Mouse (Mus musculus) liver, embryonic 16.5 days (tissue): ENCODE data around the gene Foxp1. TPM values are rescaled to one million over a fixed set of nuclear protein-coding genes. Genes with fewer than 3 reads are reported as not detected.
A peak's percentile ranks its signal among the peaks of the same experiment; 100 is the strongest.

ENCODE experiments used
- ATAC-seq: fragments of 200-750 bp; cut with Nextera tagmentation; 2 replicates; pipeline ENCODE4 v1.8.0; 2017; ENCODE audit warnings: low read depth, mild to moderate bottlenecking, moderate number of reproducible peaks, moderate library complexity
- H3K27ac ChIP-seq: fragments of 300-500 bp; sonication (generic); 2 replicates; pipeline ENCODE4 v1.5.1; 2014; ENCODE audit warnings: mild to moderate bottlenecking, low read length
- H3K27me3 ChIP-seq: fragments of 300-500 bp; sonication (generic); 2 replicates; pipeline ENCODE4 v1.6.1; 2014; ENCODE audit warnings: low read depth, low read length, mixed read lengths; ENCODE audit not compliant: control insufficient read depth, insufficient read depth
- H3K36me3 ChIP-seq: fragments of 300-500 bp; sonication (generic); 2 replicates; pipeline ENCODE4 v1.6.1; 2014; ENCODE audit warnings: mild to moderate bottlenecking; ENCODE audit not compliant: control insufficient read depth, insufficient read depth
- H3K4me1 ChIP-seq: fragments of 300-500 bp; sonication (generic); 2 replicates; pipeline ENCODE4 v1.6.1; 2014; ENCODE audit warnings: low read depth, low read length, mixed read lengths; ENCODE audit not compliant: control insufficient read depth
- H3K4me2 ChIP-seq: fragments of 300-500 bp; sonication (generic); 2 replicates; pipeline ENCODE4 v1.6.1; 2014; ENCODE audit warnings: low read depth, low read length, mixed read lengths
- H3K4me3 ChIP-seq: fragments of 300-500 bp; sonication (generic); 2 replicates; pipeline ENCODE4 v1.5.1; 2014; ENCODE audit warnings: low read depth, mild to moderate bottlenecking, low read length
- H3K9ac ChIP-seq: fragments of 300-500 bp; sonication (generic); 2 replicates; pipeline ENCODE4 v1.6.1; 2014; ENCODE audit warnings: low read depth, low read length
- H3K9me3 ChIP-seq: fragments of 300-500 bp; sonication (generic); replicated peaks from 2 replicates; pipeline ENCODE4 v1.6.1; 2016; ENCODE audit warnings: low read length; ENCODE audit not compliant: control insufficient read depth
- WGBS: fragments of 180-500 bp; shearing (Covaris S2); extraction: QIAGEN DNeasy Blood & Tissue Kit; methylation state at CpG from one replicate; pipeline ENCODE4 v1.1.7; 2014; ENCODE audit not compliant: insufficient replicate concordance; 5-methylcytosine and 5-hydroxymethylcytosine counted together
- polyA plus RNA-seq: library from polyadenylated mRNA; unstranded; fragments of >200 nt; fragmentation: Nextera tagmentation; extraction: Ambion mirVana; gene quantifications from 2 replicates; pipeline ENCODE4 v1.2.1, GENCODE M21; 2015

The Foxp1 gene
- polyA plus RNA-seq, 1 experiment from 2014 or later = 13.6 TPM

- no peak overlapping the region for H3K4me2 ChIP-seq
- peaks cover 9% of the 10 kb centered on the region for H3K27me3 ChIP-seq
- ATAC-seq = no peak
These were observed 491.1 kb downstream of the Foxp1 start for GRCm38 (mm10) chr6:99031321-99031903.

GRCm38 (mm10) chr6:99030251-99030650 lies 492.3 kb downstream of the Foxp1 start:
- Histone ChIP-seq H3K27ac (no peak overlapping the region), H3K4me3 (no peak overlapping the region), H3K27me3 (peaks cover 9% of the 10 kb centered on the region), H3K9ac (no peak overlapping the region), H3K4me2 (no peak overlapping the region), H3K4me1 (peaks cover 15% of the 10 kb centered on the region), H3K9me3 (no peaks in the 10 kb centered on the region), H3K36me3 (no peaks in the 10 kb centered on the region)
- no peak for ATAC-seq
- WGBS = 50% methylated on average over 6 of the region's 6 CpGs

More at GRCm38 (mm10) chr6:99031321-99031903, 491.1 kb downstream of the Foxp1 start:
- Histone ChIP-seq H3K9ac (no peak overlapping the region), H3K4me1 (peaks cover 15% of the 10 kb centered on the region), H3K4me3 (no peak overlapping the region), H3K27ac (no peak overlapping the region), H3K36me3 (no peaks in the 10 kb centered on the region), H3K9me3 (no peaks in the 10 kb centered on the region)
- WGBS = 39% methylated on average over 9 of the region's 9 CpGs

GRCm38 (mm10) chr6:99029438-99029837 lies 493.1 kb downstream of the Foxp1 start:
- Histone ChIP-seq H3K9ac (no peak overlapping the region), H3K4me3 (no peak overlapping the region), H3K9me3 (no peaks in the 10 kb centered on the region), H3K27me3 (peaks cover 9% of the 10 kb centered on the region), H3K27ac (no peak overlapping the region), H3K4me2 (no peak overlapping the region), H3K36me3 (no peaks in the 10 kb centered on the region), H3K4me1 (peaks cover 15% of the 10 kb centered on the region)
- WGBS = 24% methylated on average over 5 of the region's 5 CpGs
- no peak for ATAC-seq

GRCm38 (mm10) chr6:99028989-99029305 lies 493.6 kb downstream of the Foxp1 start:
- no peaks in the 10 kb centered on the region for H3K9me3 ChIP-seq
- H3K4me2 ChIP-seq = peak overlapping the region; percentile 74
- WGBS = 5% methylated on average over 6 of the region's 6 CpGs
- peak overlapping the region; percentile 63 for H3K4me3 ChIP-seq
- H3K27me3 ChIP-seq = peaks cover 9% of the 10 kb centered on the region
- peaks cover 15% of the 10 kb centered on the region for H3K4me1 ChIP-seq
- H3K9ac ChIP-seq = no peak overlapping the region; the same call in 1 of the 2 replicates
- no peaks in the 10 kb centered on the region for H3K36me3 ChIP-seq
- no peak for ATAC-seq
- H3K27ac ChIP-seq = no peak overlapping the region; the same call in 1 of the 2 replicates

- Histone ChIP-seq H3K4me1 (peaks cover 15% of the 10 kb centered on the region), H3K27ac (peak overlapping the region; percentile 56), H3K9ac (peak overlapping the region; percentile 55), H3K9me3 (no peaks in the 10 kb centered on the region), H3K4me2 (peak overlapping the region; percentile 74), H3K36me3 (no peaks in the 10 kb centered on the region), H3K27me3 (peaks cover 9% of the 10 kb centered on the region), H3K4me3 (peak overlapping the region; percentile 63)
- WGBS = under 1% methylated on average over 62 of the region's 87 CpGs
- ATAC-seq = peak; percentile 84
These were observed 494.1 kb downstream of the Foxp1 start for GRCm38 (mm10) chr6:99028161-99028988.

- Histone ChIP-seq H3K4me2 (peak overlapping the region; percentile 74), H3K27me3 (peaks cover 9% of the 10 kb centered on the region), H3K4me3 (peak overlapping the region; percentile 63), H3K4me1 (peaks cover 13% of the 10 kb centered on the region), H3K27ac (peak overlapping the region; percentile 49), H3K9ac (peak overlapping the region; percentile 55), H3K36me3 (no peaks in the 10 kb centered on the region), H3K9me3 (no peaks in the 10 kb centered on the region)
- ATAC-seq = peak; percentile 25; the same call in 1 of the 2 replicates
- under 1% methylated on average over 22 of the region's 22 CpGs for whole genome bisulfite sequencing
These were observed 494.9 kb downstream of the Foxp1 start for GRCm38 (mm10) chr6:99027542-99028160.

GRCm38 (mm10) chr6:99026635-99027541 lies 495.6 kb downstream of the Foxp1 start:
- no peak; the same call in 1 of the 2 replicates for ATAC-seq
- 4% methylated on average over 19 of the region's 19 CpGs for WGBS
- peaks cover 13% of the 10 kb centered on the region for H3K4me1 ChIP-seq
- peak overlapping the region; percentile 27; the same call in 1 of the 2 replicates for H3K9ac ChIP-seq
- H3K9me3 ChIP-seq = no peaks in the 10 kb centered on the region
- H3K36me3 ChIP-seq = no peaks in the 10 kb centered on the region
- peaks cover 9% of the 10 kb centered on the region for H3K27me3 ChIP-seq
- peak overlapping the region; percentile 63 for H3K4me3 ChIP-seq
- peak overlapping the region; percentile 74 for H3K4me2 ChIP-seq
- peak overlapping the region; percentile 48 for H3K27ac ChIP-seq

- H3K9ac ChIP-seq = no peak overlapping the region
- H3K27ac ChIP-seq = no peak overlapping the region
- peak overlapping the region; percentile 36; the same call in 1 of the 2 replicates for H3K4me2 ChIP-seq
- no peak overlapping the region for H3K4me3 ChIP-seq
- H3K27me3 ChIP-seq = peaks cover 9% of the 10 kb centered on the region
- no peak for ATAC-seq
- H3K9me3 ChIP-seq = no peaks in the 10 kb centered on the region
- 32% methylated on average over 3 of the region's 3 CpGs for WGBS
- no peaks in the 10 kb centered on the region for H3K36me3 ChIP-seq
- H3K4me1 ChIP-seq = peaks cover 13% of the 10 kb centered on the region
These were observed 496.5 kb downstream of the Foxp1 start for GRCm38 (mm10) chr6:99026040-99026439.
